Mouse (Mus musculus): Measurements from ENCODE around the gene Rora.
A peak's percentile ranks its signal among the peaks of the same experiment; 100 is the strongest.

Rora gene

DNA sequence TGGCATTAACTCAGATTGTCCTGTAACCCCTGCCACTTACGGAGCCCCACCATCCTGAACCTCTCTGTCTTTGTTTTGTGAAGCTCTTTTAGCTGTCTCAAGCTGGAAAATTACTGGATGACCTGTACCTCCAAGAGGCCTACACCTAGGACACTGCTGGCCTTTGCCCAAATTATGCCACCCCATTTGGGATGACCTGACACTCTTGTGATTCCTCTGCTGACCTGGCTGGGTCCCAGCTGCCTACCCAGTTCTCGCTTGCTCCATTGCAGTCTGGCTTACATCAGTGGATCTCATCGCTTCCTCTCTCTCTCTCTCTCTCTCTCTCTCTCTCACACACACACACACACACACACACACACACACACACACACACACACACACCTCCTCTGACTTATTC is 596.0 kb downstream of the Rora start:
- no peak for DNase-seq

GRCm38 (mm10) chr9:69250326-69250725 is 596.7 kb downstream of the Rora start:
- DNase-seq: no peak

DNA sequence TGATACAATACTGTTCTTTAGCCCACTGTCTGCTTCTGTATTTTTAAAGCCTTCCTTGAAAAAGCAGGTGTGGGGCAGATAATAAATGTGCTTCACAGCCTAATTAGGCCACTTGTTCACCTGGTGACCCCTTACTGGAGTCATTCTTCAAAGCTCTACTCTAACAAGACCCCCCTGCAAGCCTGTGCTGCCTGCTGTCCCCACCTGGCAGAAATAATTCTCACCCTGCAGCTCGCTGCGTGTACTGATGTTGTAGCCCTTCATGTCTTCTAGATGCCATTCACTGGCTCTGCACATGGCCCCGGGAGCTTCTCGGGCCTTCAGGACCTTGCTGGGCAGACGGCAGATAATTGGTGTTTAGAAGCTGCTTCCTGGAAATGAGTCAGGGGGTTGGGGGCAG is 604.9 kb downstream of the Rora start:
- no peak for DNase-seq

- peak; percentile 70 for DNase-seq
Observed at GRCm38 (mm10) chr9:69259382-69259781, 605.8 kb downstream of the Rora start.

DNA sequence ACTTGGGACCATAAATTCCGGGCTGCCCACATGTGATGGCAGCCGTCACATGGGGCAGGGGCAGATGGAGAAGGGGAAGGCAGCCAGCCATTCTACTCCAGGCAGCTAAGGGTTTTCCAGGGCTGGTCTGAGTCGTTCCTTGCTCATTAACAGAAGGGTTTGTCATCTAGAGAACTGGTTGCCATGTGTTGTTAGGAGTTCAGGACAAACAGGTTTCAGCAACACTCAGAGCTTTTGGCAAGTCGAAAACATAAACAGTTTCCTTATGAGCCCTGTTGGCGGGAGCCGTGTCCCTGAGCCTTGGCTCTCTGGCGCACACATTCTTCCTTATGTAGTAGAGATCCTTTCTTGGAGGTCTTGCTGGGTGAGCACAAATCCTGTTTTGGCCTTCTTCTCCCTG is 611.6 kb downstream of the Rora start:
- DNase-seq: no peak

GRCm38 (mm10) chr9:69270374-69270773 is 616.8 kb downstream of the Rora start:
- no peak for DNase-seq

GRCm38 (mm10) chr9:69270931-69271330 is 617.3 kb downstream of the Rora start:
- no peak for DNase-seq

- DNase-seq: no peak
Observed at GRCm38 (mm10) chr9:69272884-69273283, 619.3 kb downstream of the Rora start.

DNA sequence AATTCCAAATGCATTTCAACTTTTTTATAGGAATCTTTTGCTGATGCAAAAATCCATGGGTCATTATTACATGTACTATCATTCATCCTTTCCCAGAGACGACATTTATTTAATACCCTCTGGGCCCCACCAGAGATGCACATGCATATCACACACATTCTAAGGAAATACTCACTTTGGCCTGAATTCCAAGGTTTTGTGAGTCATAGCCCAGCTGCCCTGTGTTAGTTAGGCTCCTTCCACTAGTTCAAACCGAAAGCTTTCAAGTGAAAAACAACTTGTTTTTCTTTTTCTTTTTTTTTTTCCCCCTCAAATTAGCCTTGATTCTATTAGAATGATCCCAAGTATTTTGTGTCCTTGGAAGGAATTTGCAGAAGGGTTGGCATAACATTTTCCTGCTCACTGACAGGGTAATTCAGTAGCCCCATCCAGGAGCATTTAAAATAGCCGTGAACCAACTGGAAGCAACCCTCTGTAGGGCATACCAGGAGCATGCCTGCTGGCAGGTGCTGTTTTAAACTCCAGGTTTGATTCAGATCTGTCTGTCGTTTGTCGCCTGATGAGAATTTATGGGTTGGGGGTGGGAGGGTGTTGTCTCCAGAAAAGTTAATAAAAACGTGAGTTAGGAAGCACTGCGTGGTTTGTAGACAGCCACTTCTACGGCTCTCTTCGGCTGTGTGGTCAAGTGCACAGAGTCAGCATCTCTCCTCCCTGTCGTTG is 621.3 kb downstream of the Rora start:
- DNase-seq: no peak

- no peak for DNase-seq
Observed at GRCm38 (mm10) chr9:69277256-69277655, 623.7 kb downstream of the Rora start.

DNA sequence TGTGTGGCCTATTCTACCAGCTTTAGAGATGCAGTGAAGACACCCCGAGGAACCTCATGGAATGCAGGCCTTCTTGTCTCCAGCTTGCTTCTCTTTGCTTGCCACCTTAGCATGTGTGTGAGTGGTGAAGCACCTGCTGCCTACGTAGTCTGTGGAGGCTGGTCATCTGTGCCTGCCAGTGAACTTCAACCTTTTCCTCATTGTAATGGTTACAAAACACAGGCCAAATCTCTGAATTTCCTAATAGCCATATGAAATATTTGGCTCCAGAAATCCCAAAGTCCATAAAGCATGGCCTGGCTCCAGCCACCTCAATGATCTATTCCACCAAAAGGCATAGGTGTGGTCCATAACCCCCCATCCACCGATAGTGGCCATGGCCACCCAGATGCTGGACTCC is 631.4 kb downstream of the Rora start:
- no peak for DNase-seq

DNA sequence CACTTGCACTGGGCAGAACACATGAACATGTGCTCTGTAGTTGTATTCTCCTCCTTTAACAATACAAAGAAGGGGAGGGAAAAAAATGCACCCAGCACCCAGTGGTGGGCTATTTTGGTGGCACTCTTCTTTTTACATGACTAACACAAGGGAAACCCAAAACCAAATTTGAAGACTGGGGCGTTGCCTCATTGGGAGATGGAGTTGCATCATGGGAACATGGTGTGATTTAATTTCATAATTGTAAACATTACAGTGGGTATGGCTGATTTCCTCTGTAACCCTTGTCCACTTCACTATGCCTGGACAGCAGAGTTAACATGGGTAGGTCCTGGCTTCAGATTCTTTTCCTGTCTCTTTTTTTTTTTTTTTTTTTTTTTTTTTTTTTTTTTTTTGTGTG is 634.5 kb downstream of the Rora start:
- DNase-seq: no peak

GRCm38 (mm10) chr9:69288586-69288985 is 635.0 kb downstream of the Rora start:
- DNase-seq: no peak

- peak; percentile 92 for DNase-seq
Observed at GRCm38 (mm10) chr9:69289056-69290017, 635.8 kb downstream of the Rora start.

DNA sequence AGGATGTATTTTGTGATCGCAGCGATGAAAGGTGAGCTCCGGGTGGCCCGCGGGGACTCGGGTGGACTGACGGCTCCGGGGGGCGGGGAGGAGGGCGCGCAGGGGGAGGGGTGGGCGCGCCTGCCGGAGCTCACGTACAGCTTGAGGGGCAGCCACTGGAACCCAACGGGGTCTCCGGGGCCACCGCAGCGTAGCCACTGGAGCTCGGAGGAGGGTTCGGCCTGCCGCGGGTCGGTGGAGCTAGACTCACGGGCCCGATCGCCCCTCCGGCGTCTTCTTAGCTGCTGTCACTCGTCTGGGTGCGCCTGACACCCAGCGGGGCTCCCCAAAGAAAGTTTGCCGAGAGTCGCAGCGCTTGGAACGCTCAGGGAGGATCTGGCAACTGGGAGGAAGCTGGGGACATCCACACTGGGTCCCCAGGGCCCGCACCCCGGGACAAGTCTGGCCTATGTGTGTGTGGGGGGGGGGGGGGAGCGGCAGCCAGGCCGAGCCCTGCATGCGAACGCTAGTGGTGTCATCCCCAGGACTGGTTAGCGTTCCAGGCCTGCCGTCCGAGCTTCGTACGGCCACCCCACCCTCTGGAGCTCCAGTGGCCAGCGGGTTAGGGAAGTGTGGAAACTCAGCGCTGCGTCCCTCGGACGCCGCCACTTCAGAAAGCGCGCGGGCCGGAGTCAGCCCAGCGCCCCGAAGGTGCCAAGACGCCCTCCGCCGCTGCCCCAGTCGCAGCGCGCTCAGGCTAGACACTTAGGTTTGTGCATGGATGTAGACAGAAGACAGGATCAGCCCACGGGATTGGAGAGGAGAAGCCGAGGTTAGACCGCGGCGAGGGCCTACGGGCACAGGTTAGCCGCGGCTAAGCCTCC is 636.7 kb downstream of the Rora start:
- DNase-seq: peak; percentile 65

- DNase-seq: peak; percentile 70
Observed at GRCm38 (mm10) chr9:69290881-69291450, 637.4 kb downstream of the Rora start.

- DNase-seq: no peak
Observed at GRCm38 (mm10) chr9:69291451-69291850, 637.9 kb downstream of the Rora start.

- no peak for DNase-seq
Observed at GRCm38 (mm10) chr9:69292353-69292752, 638.8 kb downstream of the Rora start.

GRCm38 (mm10) chr9:69292776-69293687 is 639.4 kb downstream of the Rora start:
- DNase-seq: no peak

DNA sequence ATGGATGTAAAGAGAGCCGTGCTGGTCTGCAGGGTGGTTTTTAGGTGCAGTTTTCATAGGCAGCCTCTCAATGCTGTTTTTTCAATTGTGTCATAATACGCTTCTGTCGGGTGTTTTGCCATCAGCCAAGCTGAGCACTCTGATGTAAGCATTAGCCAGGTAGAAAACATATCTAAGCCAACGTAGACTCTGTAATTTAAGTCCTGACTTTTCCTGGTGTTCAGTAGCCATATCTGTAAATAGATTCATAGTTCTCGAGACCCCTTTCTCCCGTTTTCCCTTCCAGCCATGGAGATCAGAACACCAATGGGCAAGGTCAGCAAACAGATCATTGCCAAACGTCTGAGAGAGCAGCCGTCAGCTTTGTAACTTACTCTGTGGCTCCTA is 640.1 kb downstream of the Rora start:
- no peak for DNase-seq

DNA sequence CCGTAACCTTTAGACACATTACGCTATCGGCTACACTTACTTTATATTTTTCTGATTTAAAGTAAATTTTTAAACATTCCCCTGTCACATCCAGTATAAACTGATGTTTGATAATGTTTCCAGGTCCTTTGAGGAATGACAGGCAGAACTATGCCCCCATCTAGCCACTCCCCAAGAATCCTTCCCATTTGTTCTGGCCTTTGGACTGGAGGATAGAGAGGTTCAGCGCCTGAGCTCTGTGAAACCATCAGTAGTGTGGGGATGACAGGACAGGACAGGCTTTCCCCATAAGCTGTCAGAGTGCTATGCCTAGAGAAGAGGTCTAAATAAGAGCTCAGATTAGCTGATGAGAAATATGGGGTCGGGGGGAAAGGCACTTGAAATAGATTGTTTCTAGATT is 640.8 kb downstream of the Rora start:
- DNase-seq: no peak

GRCm38 (mm10) chr9:69294856-69295255 is 641.3 kb downstream of the Rora start:
- no peak for DNase-seq
